Mouse (Mus musculus) liver, embryonic 18 days (tissue): Measurements from ENCODE around the gene St6gal1. TPM values are rescaled to one million over a fixed set of nuclear protein-coding genes. Genes with fewer than 3 reads are reported as not detected.

Experiments
- polyA plus RNA-seq: library from polyadenylated mRNA; depleted of rRNA; stranded (reverse); fragments of >200 nt; gene quantifications from 2 replicates; pipeline ENCODE4 v1.2.3, GENCODE M21; 2012; rRNA removed

The St6gal1 gene
- polyA plus RNA-seq = 68.2 and 70.2 TPM in 2 replicates

GRCm38 (mm10) chr16:23224671-23225068, at the start of gene St6gal1:
Gene St6gal1, plus strand, starts transcription at chr16:23224740.

Other genes starting within 250 kb of the St6gal1 start
- gene Kng2, start 195.3 kb upstream of the St6gal1 start, polyA plus RNA-seq = 162 and 177 TPM in 2 replicates
- gene Kng1, start 166.9 kb upstream of the St6gal1 start, polyA plus RNA-seq = 1,908 and 2,047 TPM in 2 replicates
- 167 and 177 TPM in 2 replicates for gene Eif4a2, start 117.3 kb upstream of the St6gal1 start, polyA plus RNA-seq
- gene Rfc4, start 97.0 kb upstream of the St6gal1 start, polyA plus RNA-seq = 4.2 and 5.2 TPM in 2 replicates
- gene Adipoq, start 78.2 kb upstream of the St6gal1 start, polyA plus RNA-seq = 0.07 TPM in 1 of 2 replicates, not detected in the other
- not detected in 2 replicates for gene Rtp1, start 204.4 kb downstream of the St6gal1 start, polyA plus RNA-seq